Mouse (Mus musculus): ENCODE measurements at regions not wholly inside any gene's neighbourhood (a gene's known extent, or its start where the extent isn't known, plus 50 kb on each side); places are given as distances from the start of the nearest gene placed in this dataset.
"Not testable (repeated sequence)": the region's sequence is repeated elsewhere in the genome, so short reads cannot be mapped to it uniquely, and the experiment has no call there.

DNA sequence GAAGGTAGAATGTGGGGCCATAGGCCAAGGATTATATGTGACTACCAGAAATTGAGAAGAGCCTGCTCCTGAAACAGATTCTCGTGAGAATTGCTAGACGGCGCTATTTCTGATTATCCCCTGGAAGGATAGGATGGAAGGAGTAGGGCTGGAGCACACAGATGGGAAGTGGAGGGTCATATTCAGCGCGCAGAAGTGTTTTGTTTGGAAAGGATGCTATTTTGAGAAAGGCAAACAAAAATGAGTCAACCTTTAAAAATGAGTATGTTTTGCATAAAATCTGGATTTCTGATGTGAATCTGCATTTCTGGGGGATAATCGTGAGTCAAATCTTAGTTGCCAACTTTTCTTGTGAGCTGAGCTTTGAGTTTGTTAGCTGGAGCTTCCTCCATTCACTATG is 58.1 kb upstream of the Fshb start:
- ATAC-seq (replicated peaks in 1 of 2; ENCODE audit: insufficient read depth in 1 of 2, low FRiP score in 2 of 2, low TSS enrichment in 1 of 2, low read depth in 1 of 2, poor library complexity in 2 of 2, severe bottlenecking in 2 of 2) = no peak

DNA sequence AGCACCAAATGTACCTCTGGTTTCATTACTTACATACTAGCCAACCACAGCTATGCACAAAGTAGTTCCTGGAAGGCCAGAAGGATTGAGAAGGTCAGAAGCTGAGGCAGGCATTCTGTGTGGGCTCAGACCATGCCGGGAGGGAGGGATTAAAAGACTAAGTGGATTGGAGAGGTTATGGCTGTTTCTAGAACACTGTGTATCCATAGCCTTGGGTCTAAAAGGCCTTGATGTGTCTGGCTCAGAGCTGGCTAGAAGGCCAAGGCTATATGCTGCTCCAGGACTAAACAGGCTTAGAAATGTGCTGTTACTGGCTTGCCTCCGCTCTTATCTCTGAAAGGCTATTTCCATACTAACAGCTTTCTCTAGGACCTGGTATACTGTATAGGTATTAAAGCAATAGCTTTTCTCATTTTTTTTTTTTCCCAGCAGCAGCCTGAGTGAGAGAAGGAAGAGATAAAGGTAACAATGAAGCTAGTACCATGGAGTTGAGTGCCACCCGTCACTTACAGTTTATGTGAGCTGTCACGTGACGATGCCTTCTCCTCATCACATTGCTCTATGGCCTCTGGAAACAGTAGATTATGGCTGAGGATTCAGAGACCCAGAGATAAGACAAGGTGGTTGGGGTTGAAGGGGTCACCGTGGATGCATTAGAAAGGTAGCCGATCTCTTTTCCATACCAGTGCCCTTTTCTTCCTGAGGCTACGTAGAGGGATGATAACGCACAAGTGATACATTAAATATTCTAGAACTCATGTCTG is 59.4 kb upstream of the Fshb start:
- no peak for ATAC-seq (replicated peaks in 1 of 2; ENCODE audit: insufficient read depth in 1 of 2, low FRiP score in 2 of 2, low TSS enrichment in 1 of 2, low read depth in 1 of 2, poor library complexity in 2 of 2, severe bottlenecking in 2 of 2)

DNA sequence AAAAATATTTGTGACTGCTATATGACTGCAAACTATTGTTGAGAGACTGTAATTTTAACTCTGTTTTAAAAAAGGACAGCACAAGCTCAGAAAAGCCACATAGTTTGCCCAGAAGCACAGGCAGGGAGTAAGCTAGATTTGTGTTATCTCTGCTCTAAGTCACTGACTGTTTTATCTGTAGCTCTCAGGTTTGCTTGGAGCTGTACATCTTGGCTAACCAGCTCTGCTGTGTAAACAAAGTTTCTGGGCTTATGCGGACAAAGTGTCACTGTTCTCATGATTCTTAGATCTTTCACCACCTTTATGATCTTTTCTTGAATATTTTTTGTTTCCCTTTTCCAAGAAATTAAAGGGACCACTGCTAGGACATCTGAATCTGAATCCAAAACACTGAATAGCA is 60.2 kb upstream of the Fshb start:
- no peak for ATAC-seq (replicated peaks in 1 of 2; ENCODE audit: insufficient read depth in 1 of 2, low FRiP score in 2 of 2, low TSS enrichment in 1 of 2, low read depth in 1 of 2, poor library complexity in 2 of 2, severe bottlenecking in 2 of 2)

DNA sequence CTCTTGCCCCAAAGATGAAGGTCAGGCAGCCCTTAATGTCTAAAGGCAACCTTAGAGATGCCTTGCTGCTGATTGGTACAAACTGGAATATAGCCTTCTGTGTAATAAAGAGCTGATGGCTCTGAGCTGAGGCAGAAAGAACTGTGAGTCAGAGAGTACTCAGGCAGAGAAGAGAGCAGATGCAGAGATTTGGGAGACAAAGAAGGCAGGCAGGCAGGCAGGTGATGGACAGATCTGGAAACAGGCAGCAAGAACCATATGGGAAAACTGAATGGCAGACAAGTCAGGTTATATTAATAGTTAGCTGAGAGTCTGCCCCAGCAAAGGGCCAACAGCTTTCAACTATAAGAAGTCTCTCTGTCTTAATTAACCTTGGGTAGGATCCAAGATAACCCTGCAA is 73.7 kb upstream of the Fshb start:
- ATAC-seq (replicated peaks in 1 of 2; ENCODE audit: insufficient read depth in 1 of 2, low FRiP score in 2 of 2, low TSS enrichment in 1 of 2, low read depth in 1 of 2, poor library complexity in 2 of 2, severe bottlenecking in 2 of 2) = no peak

GRCm38 (mm10) chr2:107149317-107149716 is 89.9 kb upstream of the Fshb start:
- ATAC-seq (replicated peaks in 1 of 2; ENCODE audit: insufficient read depth in 1 of 2, low FRiP score in 2 of 2, low TSS enrichment in 1 of 2, low read depth in 1 of 2, poor library complexity in 2 of 2, severe bottlenecking in 2 of 2) = no peak

DNA sequence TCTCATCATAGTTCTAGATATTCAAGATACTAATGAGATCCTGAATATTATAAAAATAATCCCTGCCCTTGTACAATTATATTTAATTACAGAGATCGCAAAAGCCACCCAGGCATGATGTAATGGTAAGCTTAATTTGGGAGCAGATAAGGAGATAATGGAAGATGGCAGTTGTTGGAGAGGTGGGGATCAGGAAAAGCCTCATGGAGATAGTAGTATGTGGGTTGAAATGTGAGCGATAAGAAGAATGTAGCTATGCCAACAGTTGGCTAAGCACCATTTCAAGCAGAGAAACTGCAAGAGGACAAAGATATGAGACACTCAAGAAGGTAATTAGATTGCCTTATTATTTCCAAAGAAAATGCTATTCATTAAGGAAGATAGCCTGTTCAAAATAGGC is 90.4 kb upstream of the Fshb start:
- no peak for ATAC-seq (replicated peaks in 1 of 2; ENCODE audit: insufficient read depth in 1 of 2, low FRiP score in 2 of 2, low TSS enrichment in 1 of 2, low read depth in 1 of 2, poor library complexity in 2 of 2, severe bottlenecking in 2 of 2)

DNA sequence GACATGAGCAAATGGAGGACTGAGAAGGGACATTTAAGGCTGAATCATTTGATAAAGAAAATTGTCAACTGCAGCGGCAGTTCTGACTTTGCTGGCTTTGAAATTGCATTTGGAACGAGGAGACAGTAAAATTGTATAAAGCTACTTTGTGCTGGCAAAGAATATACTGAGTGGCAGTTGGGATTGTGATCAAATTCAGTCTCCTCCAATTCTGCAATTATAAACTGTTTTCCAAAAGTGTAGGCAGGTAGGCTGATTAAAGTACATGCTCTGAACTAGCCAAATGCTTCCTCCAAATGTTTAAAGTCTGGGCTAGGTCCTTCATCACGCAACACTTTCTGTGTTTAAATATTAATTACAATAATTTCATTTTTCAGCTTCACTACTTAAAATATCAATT is 90.9 kb upstream of the Fshb start:
- ATAC-seq (replicated peaks in 1 of 2; ENCODE audit: insufficient read depth in 1 of 2, low FRiP score in 2 of 2, low TSS enrichment in 1 of 2, low read depth in 1 of 2, poor library complexity in 2 of 2, severe bottlenecking in 2 of 2) = no peak

- no peak for ATAC-seq (replicated peaks in 1 of 2; ENCODE audit: insufficient read depth in 1 of 2, low FRiP score in 2 of 2, low TSS enrichment in 1 of 2, low read depth in 1 of 2, poor library complexity in 2 of 2, severe bottlenecking in 2 of 2)
Observed at GRCm38 (mm10) chr2:107151878-107152277, 92.4 kb upstream of the Fshb start.

- not testable (repeated sequence) for ATAC-seq (replicated peaks in 1 of 2; ENCODE audit: insufficient read depth in 1 of 2, low FRiP score in 2 of 2, low TSS enrichment in 1 of 2, low read depth in 1 of 2, poor library complexity in 2 of 2, severe bottlenecking in 2 of 2)
Observed at GRCm38 (mm10) chr2:107158836-107159402, 99.5 kb upstream of the Fshb start.

- peak in 1 of 2 experiments; percentile 65; a peak in 1 of 4 replicates for ATAC-seq (replicated peaks in 1 of 2; ENCODE audit: insufficient read depth in 1 of 2, low FRiP score in 2 of 2, low TSS enrichment in 1 of 2, low read depth in 1 of 2, poor library complexity in 2 of 2, severe bottlenecking in 2 of 2)
Observed at GRCm38 (mm10) chr2:107175721-107176120, 114.7 kb upstream of the Kcna4 start.

DNA sequence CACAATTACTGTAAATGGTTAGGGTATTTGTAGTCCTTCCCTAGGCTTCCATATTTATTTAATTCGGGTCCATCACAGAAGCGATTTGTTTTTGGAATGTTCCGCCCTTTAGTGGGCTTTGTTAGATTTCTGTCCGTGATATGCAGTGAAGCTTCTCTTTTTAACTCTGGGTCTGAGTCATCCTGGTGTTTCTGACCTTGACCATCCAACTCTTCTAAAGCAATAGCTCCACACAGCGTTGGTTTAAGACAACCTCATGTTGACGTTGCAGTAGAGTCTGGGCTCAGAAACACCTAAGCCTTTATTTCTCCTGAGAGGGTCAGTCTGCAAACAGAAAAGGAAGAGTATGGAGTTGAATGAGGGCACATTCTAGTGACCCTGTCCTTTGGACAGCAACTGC is 107.4 kb upstream of the Kcna4 start:
- no peak for ATAC-seq (replicated peaks in 1 of 2; ENCODE audit: insufficient read depth in 1 of 2, low FRiP score in 2 of 2, low TSS enrichment in 1 of 2, low read depth in 1 of 2, poor library complexity in 2 of 2, severe bottlenecking in 2 of 2)

- no peak for ATAC-seq (replicated peaks in 1 of 2; ENCODE audit: insufficient read depth in 1 of 2, low FRiP score in 2 of 2, low TSS enrichment in 1 of 2, low read depth in 1 of 2, poor library complexity in 2 of 2, severe bottlenecking in 2 of 2)
Observed at GRCm38 (mm10) chr2:107184864-107185263, 105.6 kb upstream of the Kcna4 start.

DNA sequence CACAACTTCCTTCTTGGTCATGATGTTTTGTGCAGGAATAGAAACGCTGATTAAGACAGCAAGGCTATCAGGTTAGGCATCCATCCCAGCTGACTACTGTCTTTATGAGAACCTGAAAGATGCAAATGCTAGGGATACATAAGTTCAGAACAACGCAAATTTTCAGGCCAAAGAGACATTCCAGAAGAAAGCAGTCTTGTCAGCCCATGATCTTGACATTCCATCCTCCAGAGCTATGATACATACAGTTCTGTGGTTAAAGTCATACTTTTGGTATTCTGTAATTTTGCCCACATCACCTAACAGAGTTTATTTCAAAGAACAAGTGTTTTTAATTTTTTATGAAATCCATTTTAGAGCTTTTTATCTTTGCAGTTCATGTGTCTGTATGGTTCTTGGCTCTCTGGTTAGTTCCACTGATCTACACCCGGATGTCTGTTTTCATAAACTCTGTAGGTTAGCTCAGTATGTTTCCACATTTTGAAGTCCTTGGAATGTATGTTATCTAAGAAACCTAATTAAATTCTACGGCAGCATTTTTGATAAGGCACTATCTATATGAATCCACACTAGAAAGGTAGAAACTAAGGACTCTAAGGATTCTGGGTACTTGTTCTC is 88.5 kb upstream of the Kcna4 start:
- ATAC-seq (replicated peaks in 1 of 2; ENCODE audit: insufficient read depth in 1 of 2, low FRiP score in 2 of 2, low TSS enrichment in 1 of 2, low read depth in 1 of 2, poor library complexity in 2 of 2, severe bottlenecking in 2 of 2) = no peak

DNA sequence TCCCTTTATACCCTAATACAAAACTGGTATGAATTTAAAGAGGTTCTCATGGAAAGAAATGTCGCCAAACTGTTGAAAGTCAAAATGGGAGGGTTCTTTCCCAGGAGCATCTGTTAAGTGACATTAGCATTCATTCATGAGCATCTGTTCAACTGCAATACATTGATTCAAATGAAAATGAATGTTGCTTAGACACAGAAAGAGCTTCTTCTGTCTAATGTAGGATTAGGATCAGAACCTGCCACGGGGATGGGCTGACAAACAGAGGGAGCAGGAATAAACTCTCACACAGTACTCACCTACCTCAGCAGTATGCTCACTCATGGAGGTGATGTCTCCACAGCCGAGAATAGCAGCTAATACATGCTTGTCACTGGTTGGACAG is 88.0 kb upstream of the Kcna4 start:
- ATAC-seq (replicated peaks in 1 of 2; ENCODE audit: insufficient read depth in 1 of 2, low FRiP score in 2 of 2, low TSS enrichment in 1 of 2, low read depth in 1 of 2, poor library complexity in 2 of 2, severe bottlenecking in 2 of 2) = no peak

- ATAC-seq (replicated peaks in 1 of 2; ENCODE audit: insufficient read depth in 1 of 2, low FRiP score in 2 of 2, low TSS enrichment in 1 of 2, low read depth in 1 of 2, poor library complexity in 2 of 2, severe bottlenecking in 2 of 2) = no peak
Observed at GRCm38 (mm10) chr2:107221544-107221943, 68.9 kb upstream of the Kcna4 start.

DNA sequence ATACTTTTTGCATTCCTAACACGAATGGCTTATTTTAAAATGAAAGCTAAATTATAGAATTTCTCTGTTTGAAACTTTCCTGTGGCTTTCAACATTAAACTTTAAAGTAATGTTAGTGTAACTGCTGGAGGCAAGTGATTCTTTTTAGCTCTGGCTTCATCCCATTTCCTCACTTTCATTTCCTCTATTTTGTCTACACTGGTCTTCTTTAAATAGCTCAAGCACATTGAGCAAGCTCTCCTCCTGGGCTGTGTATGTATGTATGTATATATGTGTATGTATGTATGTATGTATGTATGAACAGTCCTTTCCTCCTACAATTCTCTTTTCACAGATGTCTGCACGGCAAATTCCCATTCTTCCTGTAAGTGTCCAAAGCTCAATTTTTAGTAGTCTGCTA is 65.8 kb upstream of the Kcna4 start:
- no peak for ATAC-seq (replicated peaks in 1 of 2; ENCODE audit: insufficient read depth in 1 of 2, low FRiP score in 2 of 2, low TSS enrichment in 1 of 2, low read depth in 1 of 2, poor library complexity in 2 of 2, severe bottlenecking in 2 of 2)

DNA sequence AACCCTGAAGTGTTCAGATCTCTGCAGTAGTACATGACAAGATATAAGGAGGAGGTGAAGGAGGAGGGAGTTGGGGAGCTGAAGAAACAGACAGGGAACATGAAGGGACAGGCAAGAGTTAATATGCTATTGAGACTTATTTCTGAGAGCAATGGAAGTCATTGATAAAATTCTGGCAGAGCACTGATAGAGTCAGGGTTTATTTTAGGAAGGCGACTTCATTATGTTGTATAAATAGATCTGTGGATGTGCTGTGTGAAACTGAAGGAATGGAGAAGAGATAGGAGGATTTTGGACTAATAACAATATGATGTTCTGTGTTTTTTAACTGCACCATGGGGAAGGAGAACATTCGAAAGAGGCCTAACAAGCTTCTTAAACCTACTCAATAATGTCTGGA is 63.0 kb upstream of the Kcna4 start:
- no peak for ATAC-seq (replicated peaks in 1 of 2; ENCODE audit: insufficient read depth in 1 of 2, low FRiP score in 2 of 2, low TSS enrichment in 1 of 2, low read depth in 1 of 2, poor library complexity in 2 of 2, severe bottlenecking in 2 of 2)

- ATAC-seq (replicated peaks in 1 of 2; ENCODE audit: insufficient read depth in 1 of 2, low FRiP score in 2 of 2, low TSS enrichment in 1 of 2, low read depth in 1 of 2, poor library complexity in 2 of 2, severe bottlenecking in 2 of 2) = no peak
Observed at GRCm38 (mm10) chr2:107228287-107228686, 62.2 kb upstream of the Kcna4 start.

DNA sequence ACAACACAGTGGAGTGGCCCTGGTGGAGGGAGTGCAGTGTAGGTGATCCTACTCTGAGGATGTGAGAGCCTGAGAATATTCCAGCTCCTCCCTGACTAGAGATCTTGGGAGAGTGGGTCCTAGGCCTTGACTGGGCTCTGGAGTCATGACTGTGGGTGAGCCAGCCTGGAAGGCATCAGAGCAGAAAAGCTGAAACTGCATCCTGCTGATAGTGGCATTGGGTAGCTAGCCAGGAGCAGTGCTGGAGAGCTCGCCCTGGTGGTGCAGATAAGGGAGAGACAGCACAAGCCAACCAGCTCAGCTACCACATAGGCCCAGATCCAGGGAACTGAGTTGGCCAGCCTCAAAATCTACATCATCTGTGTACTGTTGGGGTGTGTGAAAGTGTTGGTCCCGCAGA is 58.8 kb upstream of the Kcna4 start:
- no peak for ATAC-seq (replicated peaks in 1 of 2; ENCODE audit: insufficient read depth in 1 of 2, low FRiP score in 2 of 2, low TSS enrichment in 1 of 2, low read depth in 1 of 2, poor library complexity in 2 of 2, severe bottlenecking in 2 of 2)
